Mouse (Mus musculus) MEL (cell line): ENCODE data around the gene Smok3b. TPM values are rescaled to one million over a fixed set of nuclear protein-coding genes. Genes with fewer than 3 reads are reported as not detected.

ENCODE experiments used
- DNase-seq: peaks from one replicate; pipeline ENCODE4 v3.0.0; 2011; ENCODE audit warnings: low read depth, low spot score
- H3K27ac ChIP-seq: 2 replicates; pipeline ENCODE4 v1.5.1; 2012; ENCODE audit warnings: low read depth, mild to moderate bottlenecking, control low read depth, low read length, moderate library complexity; ENCODE audit not compliant: control insufficient read depth
- H3K27me3 ChIP-seq, 2 experiments: fragments of 150-350 bp in 1 of 2; sonication (generic) in 1 of 2; 2 replicates each; pipeline ENCODE4 v1.6.1; 2012; ENCODE audit warnings: low read length in 2 of 2, mild to moderate bottlenecking in 2 of 2, improper control_type of control experiment in 1 of 2, moderate library complexity in 1 of 2; ENCODE audit not compliant: insufficient read depth in 2 of 2, control insufficient read depth in 1 of 2
- H3K36me3 ChIP-seq, 2 experiments: 2 replicates each; pipeline ENCODE4 v1.6.1; 2012 to 2014; ENCODE audit warnings: low read length in 2 of 2, improper control_type of control experiment in 1 of 2, inconsistent platforms in 1 of 2, mild to moderate bottlenecking in 1 of 2; ENCODE audit not compliant: insufficient read depth in 2 of 2, control insufficient read depth in 1 of 2
- H3K4me1 ChIP-seq, 2 experiments: fragments of 150-350 bp in 1 of 2; sonication (generic) in 1 of 2; 2 replicates each; pipeline ENCODE4 v1.6.1; 2012; ENCODE audit warnings: low read length in 2 of 2, improper control_type of control experiment in 1 of 2, mild to moderate bottlenecking in 1 of 2; ENCODE audit not compliant: insufficient read depth in 2 of 2, control insufficient read depth in 1 of 2
- H3K4me3 ChIP-seq, 2 experiments: fragments of 150-350 bp in 1 of 2; sonication (generic) in 1 of 2; 2 replicates each; pipeline ENCODE4 v1.5.1; 2012; ENCODE audit warnings: low read depth in 2 of 2, low read length in 2 of 2, mild to moderate bottlenecking in 2 of 2, moderate library complexity in 2 of 2, control low read depth in 1 of 2, improper control_type of control experiment in 1 of 2; ENCODE audit not compliant: control insufficient read depth in 1 of 2, insufficient read depth in 1 of 2
- H3K79me2 ChIP-seq: 2 replicates; pipeline ENCODE4 v1.6.1; 2012; ENCODE audit warnings: mild to moderate bottlenecking, low read length, moderate library complexity; ENCODE audit not compliant: control insufficient read depth, poor library complexity, insufficient read depth
- H3K9ac ChIP-seq: 2 replicates; pipeline ENCODE4 v1.6.1; 2012; ENCODE audit warnings: low read depth, mild to moderate bottlenecking, control low read depth, low read length, moderate library complexity; ENCODE audit not compliant: control insufficient read depth, poor library complexity, severe bottlenecking
- H3K9me3 ChIP-seq: fragments of 150-350 bp; sonication (generic); replicated peaks from 2 replicates; pipeline ENCODE4 v1.6.1; 2012; ENCODE audit warnings: mild to moderate bottlenecking, low read length, improper control_type of control experiment, moderate library complexity; ENCODE audit not compliant: insufficient read depth
- BHLHE40 ChIP-seq: IDR thresholded peaks from 2 replicates; pipeline ENCODE4 v1.6.1; 2012; ENCODE audit warnings: low read depth, mild to moderate bottlenecking, inconsistent platforms, low read length, improper control_type of control experiment, borderline replicate concordance
- CHD1 ChIP-seq: IDR thresholded peaks from 2 replicates; pipeline ENCODE4 v1.6.1; 2012; ENCODE audit warnings: low read depth, mild to moderate bottlenecking, inconsistent platforms, low read length, improper control_type of control experiment
- CTCF ChIP-seq, 3 experiments: IDR thresholded peaks in 2 of 3; conservative IDR thresholded peaks in 1 of 3; 2 replicates each; pipeline ENCODE4 v1.5.1; 2011 to 2012; ENCODE audit warnings: low read length in 3 of 3, low read depth in 2 of 3, mild to moderate bottlenecking in 2 of 3, improper control_type of control experiment in 1 of 3, inconsistent platforms in 1 of 3, mixed read lengths in 1 of 3, moderate library complexity in 1 of 3; ENCODE audit not compliant: control insufficient read depth in 1 of 3, insufficient read depth in 1 of 3, poor library complexity in 1 of 3, severe bottlenecking in 1 of 3
- E2F4 ChIP-seq: IDR thresholded peaks from 2 replicates; pipeline ENCODE4 v1.6.1; 2011; ENCODE audit warnings: low read depth, low read length, improper control_type of control experiment, borderline replicate concordance
- JUND ChIP-seq: IDR thresholded peaks from 2 replicates; pipeline ENCODE4 v1.6.1; 2011; ENCODE audit warnings: low read depth, mild to moderate bottlenecking, improper control_type of control experiment, low read length
- MAFK ChIP-seq: IDR thresholded peaks from 2 replicates; pipeline ENCODE4 v1.6.1; 2011; ENCODE audit warnings: low read depth, mild to moderate bottlenecking, low read length, improper control_type of control experiment, borderline replicate concordance
- MAZ ChIP-seq: IDR thresholded peaks from 2 replicates; pipeline ENCODE4 v1.6.1; 2012; ENCODE audit warnings: low read depth, mild to moderate bottlenecking, inconsistent platforms, low read length, improper control_type of control experiment
- MEF2A ChIP-seq: IDR thresholded peaks from 2 replicates; pipeline ENCODE4 v1.6.1; 2014; ENCODE audit warnings: low read depth, mild to moderate bottlenecking, inconsistent platforms, low read length, improper control_type of control experiment; ENCODE audit not compliant: poor library complexity, insufficient replicate concordance, severe bottlenecking; ENCODE audit errors: extremely low read depth
- NRF1 ChIP-seq: IDR thresholded peaks from 2 replicates; pipeline ENCODE4 v1.6.1; 2014; ENCODE audit warnings: low read depth, mild to moderate bottlenecking, inconsistent platforms, low read length, improper control_type of control experiment, moderate library complexity; ENCODE audit not compliant: poor library complexity, insufficient read depth, severe bottlenecking
- POLR2A ChIP-seq, 2 experiments: IDR thresholded peaks; 2 replicates each; pipeline ENCODE4 v1.6.1; 2011 to 2012; ENCODE audit warnings: low read length in 2 of 2, mild to moderate bottlenecking in 2 of 2, control low read depth in 1 of 2, improper control_type of control experiment in 1 of 2, low read depth in 1 of 2, moderate library complexity in 1 of 2; ENCODE audit not compliant: control insufficient read depth in 1 of 2, insufficient read depth in 1 of 2, poor library complexity in 1 of 2
- POLR2AphosphoS5 ChIP-seq: IDR thresholded peaks from 2 replicates; pipeline ENCODE4 v1.6.1; 2012; ENCODE audit warnings: low read depth, borderline replicate concordance, mild to moderate bottlenecking, inconsistent platforms, low read length, moderate library complexity, mixed read lengths
- RCOR1 ChIP-seq: IDR thresholded peaks from 2 replicates; pipeline ENCODE4 v1.6.1; 2012; ENCODE audit warnings: low read depth, mild to moderate bottlenecking, inconsistent platforms, low read length, improper control_type of control experiment
- TBP ChIP-seq: IDR thresholded peaks from 2 replicates; pipeline ENCODE4 v1.8.0; 2011; ENCODE audit warnings: low read depth, low read length, improper control_type of control experiment
- TCF12 ChIP-seq: IDR thresholded peaks from 2 replicates; pipeline ENCODE4 v1.6.1; 2014; ENCODE audit warnings: low read depth, mild to moderate bottlenecking, inconsistent platforms, low read length, improper control_type of control experiment, moderate library complexity
- USF1 ChIP-seq: IDR thresholded peaks from 2 replicates; pipeline ENCODE4 v1.6.1; 2014; ENCODE audit warnings: low read depth, mild to moderate bottlenecking, inconsistent platforms, low read length, improper control_type of control experiment, moderate library complexity
- polyA plus RNA-seq, 2 experiments: library from polyadenylated mRNA; stranded (reverse) in 1 of 2; unstranded in 1 of 2; fragments of >175 nt in 1 of 2; fragments of >200 nt in 1 of 2; gene quantifications; 2 replicates each; pipeline versions ENCODE4 v1.2.1 to v1.2.4; 2012; ENCODE audit warnings: low replicate concordance in 2 of 2, low read depth in 1 of 2; ENCODE audit not compliant: insufficient read length in 2 of 2, insufficient read depth in 1 of 2, missing spikeins in 1 of 2
- total RNA-seq: library from RNA; depleted of rRNA; stranded (reverse); fragments of 300-350 nt; gene quantifications from 2 replicates; pipeline ENCODE4 v1.2.3, GENCODE M21; 2012

Smok3b gene
- total and polyA plus RNA-seq, 3 experiments = not detected

DNA sequence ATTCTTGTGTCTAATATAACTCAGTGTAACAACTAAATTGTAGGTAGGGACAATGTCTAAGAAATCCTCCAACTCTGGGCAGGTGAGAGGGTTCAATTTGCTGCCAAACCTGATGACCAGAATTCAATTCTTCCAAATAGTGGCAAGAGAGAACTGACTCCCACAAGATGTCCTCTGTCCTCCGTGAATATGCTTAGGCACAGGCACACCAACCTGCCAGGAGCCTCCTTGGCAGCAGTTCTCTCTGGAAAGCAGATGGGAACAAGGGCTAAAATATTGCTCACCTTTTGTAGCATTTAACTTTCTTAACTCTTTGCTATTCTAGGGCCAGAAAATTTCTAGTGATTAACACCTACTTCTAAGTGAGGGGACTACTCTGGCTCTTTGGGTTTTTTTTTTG is 43.9 kb upstream of the Smok3b start:
- Histone ChIP-seq H3K4me1 (no peaks in the 10 kb centered on the region), H3K27ac (no peak overlapping the region), H3K9me3 (no peaks in the 10 kb centered on the region), H3K27me3 (peaks cover 0 to 2% of the 10 kb centered on the region in 2 experiments; a peak in 1 of 4 replicates), H3K9ac (no peak overlapping the region), H3K4me3 (no peak overlapping the region), H3K79me2 (no peaks in the 10 kb centered on the region), H3K36me3 (no peaks in the 10 kb centered on the region)
- DNase-seq = no peak
- TF ChIP-seq CHD1 (no peak), MEF2A (no peak), MAFK (no peak), NRF1 (no peak), CTCF (IDR thresholded peaks at IDR 0.05 in 2 of 3, conservative IDR thresholded peaks at IDR 0.05 in 1 of 3; ENCODE audit: control insufficient read depth in 1 of 3, insufficient read depth in 1 of 3, low read depth in 2 of 3, low read length in 3 of 3, poor library complexity in 1 of 3, severe bottlenecking in 1 of 3) (no peak), USF1 (no peak), RCOR1 (no peak), BHLHE40 (no peak)

DNA sequence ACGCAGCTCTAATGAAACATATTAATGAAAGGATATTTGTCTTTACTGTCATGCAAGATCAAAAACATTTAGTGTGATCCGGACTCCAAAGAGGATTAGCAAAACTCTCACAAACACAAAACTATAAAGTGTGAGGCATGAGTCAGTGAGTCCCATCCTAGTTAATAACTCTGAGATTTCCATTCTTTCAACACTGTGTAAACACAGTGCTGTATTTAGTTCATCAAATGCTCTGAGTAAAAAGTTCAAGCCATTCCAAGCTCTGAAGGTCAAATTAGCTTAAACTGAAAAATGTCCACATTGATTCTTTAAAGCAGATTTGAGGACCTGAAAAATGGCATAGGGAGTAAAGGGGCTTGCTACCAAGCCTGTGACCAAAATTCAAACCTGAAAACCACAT is 42.1 kb upstream of the Smok3b start:
- Histone ChIP-seq H3K36me3 (no peaks in the 10 kb centered on the region), H3K4me1 (no peaks in the 10 kb centered on the region), H3K4me3 (no peak overlapping the region), H3K9me3 (no peaks in the 10 kb centered on the region), H3K9ac (no peak overlapping the region), H3K27me3 (peaks cover 0 to 2% of the 10 kb centered on the region in 2 experiments; a peak in 1 of 4 replicates)
- no peak for TF ChIP-seq MAZ
- TF ChIP-seq BHLHE40 = no peak
- no peak for TF ChIP-seq TCF12
- no peak for TF ChIP-seq E2F4
- TF ChIP-seq POLR2AphosphoS5 = no peak
- TF ChIP-seq TBP = no peak
- TF ChIP-seq NRF1 = no peak
- TF ChIP-seq POLR2A (IDR thresholded peaks at IDR 0.05; ENCODE audit: control insufficient read depth in 1 of 2, insufficient read depth in 1 of 2, low read depth in 1 of 2, low read length in 2 of 2, poor library complexity in 1 of 2) = no peak
- TF ChIP-seq JUND = no peak
- TF ChIP-seq, all 39 proteins: peak for 0
- no peaks in the 10 kb centered on the region for H3K79me2 ChIP-seq
- DNase-seq = no peak
- H3K27ac ChIP-seq = no peak overlapping the region
